Mouse (Mus musculus): Measurements from ENCODE around the gene Arhgef38.
A peak's percentile ranks its signal among the peaks of the same experiment; 100 is the strongest.

The Arhgef38 gene

DNA sequence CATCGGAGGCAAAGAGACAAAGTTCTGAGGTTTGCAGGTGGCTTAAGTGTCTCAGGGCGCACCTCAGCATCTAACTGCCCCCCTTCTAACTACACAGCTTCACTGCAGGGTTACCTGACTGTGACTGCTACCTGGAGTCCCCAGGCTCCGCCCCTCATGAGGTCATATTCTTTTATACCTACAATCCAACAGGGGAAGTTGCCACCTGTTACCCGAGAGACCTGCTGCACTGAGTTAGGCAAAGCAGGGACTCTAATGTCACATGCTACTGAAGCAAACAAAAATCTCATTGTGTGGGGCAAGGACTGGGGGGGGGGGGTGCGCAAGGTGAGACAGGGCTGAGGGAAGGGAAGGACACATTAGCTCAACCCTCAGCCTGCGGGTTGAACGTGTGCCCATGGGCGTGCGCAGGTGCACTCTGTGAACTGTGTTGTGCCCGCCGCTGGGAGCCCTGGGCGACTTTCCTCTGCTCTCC, at the start of gene Arhgef38:
TSS of gene Arhgef38 (minus strand) at position 129 of the 475 bp plus-strand sequence.
- DNase-seq: no peak

DNA sequence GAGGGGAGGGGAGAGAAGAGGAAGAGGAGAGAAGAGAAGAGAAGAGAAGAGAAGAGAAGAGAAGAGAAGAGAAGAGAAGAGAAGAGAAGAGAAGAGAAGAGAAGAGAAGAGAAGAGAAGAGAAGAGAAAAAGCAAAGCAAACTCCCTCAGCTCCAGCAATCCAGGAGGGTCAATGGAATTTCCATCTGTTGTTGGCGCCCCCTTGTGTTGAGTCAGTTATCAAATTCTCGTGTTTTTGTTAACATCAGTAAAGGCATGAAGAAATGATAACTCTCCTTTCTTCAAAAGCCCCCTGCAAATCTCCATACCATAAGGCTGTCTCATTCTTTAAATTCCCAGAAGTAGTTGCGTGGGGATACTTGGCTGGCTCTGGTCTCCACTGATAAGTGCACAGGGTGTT, 37.1 kb upstream of the Arhgef38 start:
- DNase-seq: peak in 1 of 2 experiments; percentile 50

DNA sequence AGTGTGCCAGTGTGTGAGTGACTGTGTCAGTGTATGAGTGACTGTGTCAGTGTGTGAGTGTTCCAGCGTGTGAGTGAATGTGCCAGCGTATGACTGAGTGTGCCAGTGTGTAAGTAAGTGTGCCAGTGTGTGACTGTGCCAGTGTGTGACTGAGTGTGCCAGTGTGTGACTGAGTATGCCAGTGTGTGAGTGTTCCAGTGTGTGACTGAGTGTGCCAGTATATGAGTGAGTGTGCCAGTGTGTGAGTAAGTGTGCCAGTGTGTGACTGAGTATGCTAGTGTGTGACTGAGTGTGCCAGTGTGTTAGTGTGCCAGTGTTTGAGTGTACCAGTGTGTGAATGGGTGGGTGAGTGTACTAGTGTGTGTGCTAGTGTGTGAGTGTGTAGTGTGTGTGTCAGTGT, 24.1 kb upstream of the Arhgef38 start:
- no peak for DNase-seq

DNA sequence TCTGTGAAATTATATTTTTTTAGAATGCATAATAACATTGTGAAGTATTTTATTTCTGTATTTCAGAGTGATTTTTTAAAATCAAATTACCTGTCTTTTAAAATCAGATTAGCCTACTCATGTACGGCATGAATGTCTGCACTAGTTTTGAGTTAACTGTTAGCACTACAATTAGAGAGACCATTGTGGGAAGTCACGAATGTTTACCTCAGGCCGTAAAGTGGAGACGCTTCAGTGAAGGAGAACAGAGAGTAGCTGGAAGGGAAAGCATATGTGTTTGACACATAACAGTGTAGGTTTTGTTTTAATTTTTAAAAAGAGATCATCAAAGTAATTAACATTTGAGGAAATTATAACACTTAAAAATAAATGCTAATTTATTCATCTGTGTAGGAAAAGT, 21.1 kb upstream of the Arhgef38 start:
- DNase-seq: no peak

DNA sequence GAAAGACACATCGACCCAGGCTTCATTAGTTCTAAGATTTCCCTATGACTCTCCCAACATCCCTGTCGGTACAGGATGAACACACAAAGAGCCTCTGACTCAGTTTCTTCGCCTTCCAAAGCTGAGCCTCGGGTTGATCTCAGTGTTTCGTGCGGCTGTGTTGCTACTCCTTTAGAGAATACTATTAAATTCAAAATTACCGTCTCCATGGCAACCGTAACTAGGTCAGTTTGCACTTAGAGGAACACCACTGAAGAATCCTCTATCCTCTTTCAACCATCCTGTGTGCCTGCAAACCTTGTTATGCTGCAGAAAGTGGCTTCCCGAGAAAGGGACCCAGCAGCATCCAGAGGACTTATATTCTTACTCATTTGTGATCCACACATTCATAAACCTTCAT, 9.3 kb upstream of the Arhgef38 start:
- DNase-seq: no peak

DNA sequence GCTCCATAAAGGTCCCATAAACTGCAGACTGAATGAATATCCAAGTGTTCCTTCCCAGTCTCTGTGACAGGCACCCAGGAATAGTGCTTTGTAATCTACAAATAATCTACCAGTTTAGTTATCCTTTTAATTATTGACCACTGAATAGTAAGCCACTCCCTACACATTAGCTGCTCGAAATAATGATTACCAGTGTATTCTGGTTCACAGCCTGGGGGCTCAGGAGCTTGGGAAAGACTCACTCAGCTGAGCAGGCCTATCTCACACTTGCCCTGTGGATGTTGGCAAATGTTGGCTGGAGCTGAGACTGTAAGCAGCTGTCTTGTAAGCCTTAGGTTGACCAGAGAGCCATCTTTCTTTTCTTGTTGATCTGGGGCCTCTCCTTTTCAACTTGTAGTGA, 7.2 kb upstream of the Arhgef38 start:
- no peak for DNase-seq

DNA sequence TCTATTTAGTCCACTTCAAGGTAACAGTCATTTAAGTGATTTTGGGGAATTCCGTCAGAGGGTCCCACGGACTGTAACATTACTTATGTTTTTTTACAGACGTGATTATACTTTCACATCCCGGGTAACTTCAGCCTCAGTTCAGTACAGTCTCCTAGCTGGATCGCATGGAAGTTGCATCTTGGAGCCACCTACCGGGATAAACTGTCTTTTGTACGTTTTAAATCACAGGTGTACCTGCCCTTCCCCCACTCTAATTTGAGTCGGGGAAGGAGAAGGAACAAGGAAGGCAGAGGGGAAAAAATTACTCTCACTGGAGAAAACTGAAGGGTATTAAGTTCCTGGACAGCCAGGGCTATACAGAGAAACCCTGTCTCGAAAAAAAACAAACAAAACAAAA, 756 bp downstream of the Arhgef38 start:
- DNase-seq: no peak

DNA sequence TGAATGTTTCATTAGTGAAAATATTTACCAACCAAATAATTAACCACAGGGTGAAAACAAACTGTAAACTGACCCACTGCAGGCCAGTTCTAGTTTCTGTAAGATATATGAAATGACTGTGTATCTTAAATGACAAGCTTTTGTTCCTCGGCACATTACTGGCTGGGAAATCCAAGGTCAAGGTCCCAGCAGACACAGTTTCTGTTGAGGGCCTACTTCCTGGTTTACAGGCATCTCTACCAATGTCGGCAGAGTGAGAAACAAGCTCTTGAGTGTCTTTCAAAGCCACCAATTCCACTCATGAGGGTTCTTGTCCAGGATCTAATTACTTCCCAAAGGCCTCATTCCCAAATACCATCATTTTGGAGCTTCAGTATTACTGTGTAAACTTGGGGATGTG, 4.3 kb downstream of the Arhgef38 start:
- DNase-seq: no peak

DNA sequence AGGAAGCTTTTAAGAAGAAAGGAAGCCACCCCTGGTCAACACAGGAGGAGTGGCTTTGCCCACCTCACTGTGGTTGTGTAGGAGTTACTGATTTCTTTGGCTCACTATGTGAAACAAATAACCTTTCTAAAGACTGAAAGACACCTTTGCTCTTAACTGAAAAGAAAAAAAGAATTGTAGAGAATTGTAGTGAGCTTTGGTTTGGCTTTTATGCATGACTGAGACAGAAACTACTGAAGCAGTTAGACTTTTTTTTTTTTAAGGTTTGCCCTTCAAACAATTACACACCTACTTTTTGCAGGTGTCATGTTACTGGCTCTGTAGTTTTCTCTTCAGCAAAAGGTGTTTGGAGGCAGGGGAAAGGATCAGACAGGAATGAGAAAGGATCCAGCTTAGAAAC, 5.2 kb downstream of the Arhgef38 start:
- no peak for DNase-seq

DNA sequence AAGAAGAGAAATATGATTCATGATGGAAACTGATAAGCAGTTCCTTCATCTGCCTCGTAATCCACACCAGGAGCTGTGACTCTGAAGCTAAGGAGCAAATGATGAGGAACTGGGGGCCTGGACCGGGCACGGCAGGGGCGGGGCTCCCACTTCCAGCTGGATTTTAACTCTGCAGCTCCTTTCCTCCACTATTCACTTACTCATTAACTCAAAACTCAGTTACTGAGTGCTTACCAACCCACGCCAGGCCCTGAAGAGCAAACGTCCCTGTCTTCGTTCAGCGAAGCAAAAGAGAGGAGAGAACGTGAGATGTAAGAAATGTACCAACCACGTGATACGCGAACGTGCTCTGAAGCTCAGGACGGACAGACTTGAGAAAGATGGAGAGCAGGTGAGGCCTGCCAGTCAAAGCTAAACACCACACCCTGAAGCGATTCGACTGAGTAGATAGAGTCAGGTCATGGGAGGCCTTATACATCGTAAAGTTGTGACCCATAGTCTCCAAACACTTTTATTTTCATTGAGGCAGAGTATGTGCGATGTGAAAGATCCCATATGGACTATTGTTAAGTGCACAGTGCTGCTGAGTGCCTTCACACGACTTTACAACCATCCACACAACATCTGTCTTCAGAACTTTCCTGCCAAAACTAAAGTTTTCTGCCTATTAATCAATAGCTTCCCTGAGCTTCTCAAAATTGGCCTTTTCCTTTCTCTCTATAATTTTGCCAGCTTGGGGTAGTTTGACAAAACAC, 7.3 kb downstream of the Arhgef38 start:
- DNase-seq: no peak

DNA sequence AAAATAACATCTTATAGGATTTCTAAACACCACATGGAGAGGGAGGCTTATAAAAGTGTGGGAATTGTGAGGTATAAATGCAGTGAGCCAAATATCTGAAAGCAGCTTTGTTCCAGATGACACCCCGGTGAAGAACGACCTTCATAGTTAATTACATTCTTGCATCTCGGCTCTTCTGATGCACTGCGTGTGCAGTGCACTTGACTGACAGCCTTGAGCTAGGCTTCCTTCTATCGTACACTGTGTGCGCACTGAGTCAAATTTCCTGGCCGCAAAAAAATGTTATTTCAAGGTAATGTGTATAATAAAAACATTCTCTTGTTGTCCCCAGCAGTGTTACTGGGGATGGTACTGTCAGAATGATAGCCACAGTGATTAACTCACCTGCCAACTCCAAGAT, 16.2 kb downstream of the Arhgef38 start:
- no peak for DNase-seq

DNA sequence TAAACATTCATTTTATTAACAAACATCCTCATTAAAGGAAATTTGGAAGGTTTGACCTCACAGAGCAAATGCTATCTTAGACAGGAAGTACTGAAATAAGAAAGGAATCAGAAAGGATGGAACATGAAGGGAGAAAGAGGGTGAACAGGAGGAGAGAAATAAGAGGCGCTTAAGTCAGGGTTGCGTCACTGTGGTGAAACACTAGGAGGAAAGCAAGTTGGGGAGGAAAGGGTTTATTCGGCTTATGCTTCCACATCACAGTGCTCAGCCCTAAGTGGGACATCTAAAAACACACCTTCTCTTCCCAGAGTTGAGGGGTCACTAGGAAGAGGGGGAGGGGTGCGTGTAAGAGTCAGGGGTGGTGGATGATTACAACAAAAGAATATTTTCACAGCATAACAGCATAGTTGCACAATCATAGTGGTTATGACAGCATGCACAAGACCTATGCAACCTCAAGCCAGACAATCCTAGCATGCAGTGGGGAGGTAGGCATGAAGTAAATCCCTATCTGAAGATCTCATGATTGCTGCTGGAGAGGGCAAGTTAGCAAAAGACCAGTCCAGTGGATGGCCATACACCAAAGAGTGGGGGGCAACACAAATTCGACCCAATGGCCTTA, 19.4 kb downstream of the Arhgef38 start:
- no peak for DNase-seq

DNA sequence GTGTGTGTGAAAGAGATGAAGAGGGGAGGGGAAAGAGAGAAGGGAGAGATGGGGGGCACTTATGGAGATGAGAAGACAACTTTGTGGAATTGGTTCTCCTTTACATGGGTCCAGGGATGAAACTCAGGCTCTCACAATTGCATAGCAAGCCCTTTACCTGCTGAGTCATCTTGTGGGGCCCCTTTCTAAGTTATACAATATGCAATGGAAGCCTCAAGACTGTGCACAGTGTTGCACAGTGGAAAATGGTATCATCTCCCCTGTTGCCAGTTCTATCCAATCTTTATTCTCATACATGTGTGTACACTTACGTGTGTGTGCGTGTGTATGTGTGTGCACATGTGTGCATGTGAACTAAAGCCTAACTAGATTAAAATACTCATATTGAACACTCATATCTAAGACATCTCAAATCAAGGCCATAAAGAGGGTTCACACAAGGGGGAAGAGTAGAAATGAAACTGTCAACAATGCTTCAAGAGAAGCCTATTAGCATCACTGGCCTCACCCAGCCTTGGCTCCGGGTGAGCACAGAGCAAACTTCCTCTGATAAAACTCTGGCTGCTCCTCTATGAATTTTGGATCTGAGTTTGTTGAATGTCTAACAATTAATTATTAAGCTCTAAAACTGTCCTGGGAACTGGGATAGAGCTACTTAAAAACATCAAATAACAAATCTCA, 21.2 kb downstream of the Arhgef38 start:
- DNase-seq: no peak

DNA sequence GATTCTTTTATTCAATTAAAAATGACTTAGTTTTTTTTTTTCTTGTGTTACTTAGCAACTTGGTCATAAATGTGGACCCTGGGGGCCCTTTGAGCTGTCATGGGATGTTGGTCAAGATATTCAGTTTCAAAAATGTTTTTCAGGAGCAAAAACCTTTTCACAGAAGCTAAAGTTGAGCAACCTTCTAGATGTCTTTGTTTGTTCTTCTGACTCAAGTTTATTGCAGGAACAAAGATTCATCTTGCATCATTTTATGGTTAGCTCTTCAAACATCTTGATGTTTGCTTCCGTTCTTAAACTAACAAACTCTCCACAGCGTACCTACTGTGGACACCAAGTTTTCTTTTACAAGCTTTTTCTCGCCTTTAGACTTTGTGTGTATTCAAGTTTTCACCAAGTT, 23.4 kb downstream of the Arhgef38 start:
- no peak for DNase-seq

DNA sequence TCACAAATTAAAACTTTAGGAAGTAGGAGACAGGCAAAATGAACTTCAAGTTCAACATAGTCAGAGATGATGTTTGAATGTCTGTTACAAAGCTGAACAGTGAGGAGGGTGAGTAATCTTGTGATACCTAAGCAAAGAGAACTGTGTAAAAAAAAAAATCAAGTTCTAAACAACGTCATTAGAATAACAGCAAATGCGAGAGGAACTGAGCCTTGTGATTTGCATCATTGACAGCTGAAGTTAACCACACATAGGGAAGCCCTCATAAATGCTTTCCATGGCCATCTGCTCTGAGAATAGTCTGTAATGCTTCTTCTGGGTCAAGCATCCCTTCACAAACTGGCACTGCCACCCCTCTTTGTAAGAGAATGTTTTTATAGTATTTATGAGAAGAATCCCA, 31.0 kb downstream of the Arhgef38 start:
- DNase-seq: no peak

DNA sequence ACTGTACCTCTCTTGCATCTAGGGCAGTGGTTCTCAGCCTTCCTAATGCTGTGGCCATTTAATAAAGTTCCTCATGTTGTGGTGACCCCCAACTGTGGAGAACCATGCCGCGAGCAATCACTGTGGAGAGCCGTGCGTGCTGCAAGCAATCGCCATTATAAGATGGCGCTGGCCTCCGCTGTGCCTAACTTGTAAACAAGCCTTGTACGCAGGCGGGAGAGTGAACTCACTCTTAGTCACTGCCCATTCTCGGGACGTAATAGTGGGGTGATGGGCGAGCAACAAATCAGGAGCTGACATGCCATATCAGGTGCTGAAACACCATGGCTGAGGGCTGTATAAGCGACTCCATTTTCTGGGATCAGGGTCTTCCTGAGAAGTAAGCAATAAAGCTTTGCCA, 32.6 kb downstream of the Arhgef38 start:
- no peak for DNase-seq

DNA sequence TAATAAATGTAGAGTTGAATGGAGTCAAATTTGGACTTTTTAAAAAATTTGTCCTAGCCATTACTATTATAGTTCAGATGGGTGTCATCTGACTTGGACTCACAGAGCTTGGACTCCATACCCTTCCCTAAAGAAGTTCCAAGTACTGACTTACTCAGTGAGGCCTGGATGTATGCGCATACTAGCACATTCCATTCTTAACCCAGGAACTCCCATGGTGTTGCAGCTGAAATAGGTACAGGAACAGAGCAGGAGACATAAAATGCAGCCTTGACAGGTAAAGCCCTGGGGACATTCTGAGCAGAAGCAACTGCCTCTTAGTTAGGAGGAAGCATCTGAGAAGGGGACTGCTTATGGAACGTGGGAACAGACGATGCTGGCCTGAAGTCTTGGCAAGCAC, 45.8 kb downstream of the Arhgef38 start:
- DNase-seq: no peak

DNA sequence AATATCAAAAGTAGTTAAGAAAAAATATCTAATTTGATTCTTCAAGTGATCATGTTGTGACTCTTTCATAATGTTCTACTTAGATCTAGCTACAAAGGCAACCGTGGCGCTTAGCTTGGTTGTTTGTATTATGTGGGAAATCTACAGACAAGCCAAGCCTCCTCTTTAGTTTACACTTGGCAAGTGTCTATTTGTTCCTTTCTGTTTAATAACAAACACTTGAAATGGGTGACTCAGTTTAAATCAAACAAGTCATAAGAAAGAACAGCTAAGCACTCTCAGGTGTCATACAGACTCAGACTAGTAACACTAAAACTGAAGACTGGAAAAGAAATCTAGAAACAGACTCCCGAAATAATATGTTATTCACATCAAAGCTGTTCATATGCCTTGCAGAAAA, 47.2 kb downstream of the Arhgef38 start:
- no peak for DNase-seq

DNA sequence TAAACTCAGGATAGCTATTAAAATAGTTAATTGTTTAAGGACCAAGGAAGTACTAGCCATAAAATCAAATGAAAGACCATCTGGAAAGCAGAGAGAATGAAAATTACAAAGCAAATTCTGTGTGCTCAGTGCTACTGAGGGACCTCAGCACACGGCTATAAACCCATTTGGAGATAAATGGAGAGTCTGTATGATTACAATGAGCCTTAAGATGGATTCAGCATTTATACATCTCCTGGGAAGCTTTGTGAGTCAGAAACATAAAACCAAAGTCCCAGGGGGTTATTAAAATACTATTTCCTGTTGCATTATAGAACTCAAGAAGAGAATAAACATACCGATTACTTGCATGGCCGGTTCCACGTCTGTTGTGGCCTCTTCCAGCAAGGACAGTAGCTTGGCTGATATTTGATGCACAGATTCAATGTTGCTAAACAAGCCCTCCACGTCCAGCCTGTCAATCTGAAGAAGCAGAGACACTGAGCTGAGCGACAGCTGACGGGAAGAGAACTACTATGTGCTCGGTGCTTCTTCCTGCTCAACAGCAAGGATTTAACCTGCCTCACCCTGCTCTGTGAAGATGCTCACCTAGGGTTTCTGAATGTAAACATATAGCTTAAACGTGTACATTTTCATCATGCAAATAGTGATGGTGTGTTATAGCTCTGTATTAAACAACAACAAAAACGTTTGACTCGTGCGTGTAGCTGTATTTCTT, 58.6 kb downstream of the Arhgef38 start:
- no peak for DNase-seq

DNA sequence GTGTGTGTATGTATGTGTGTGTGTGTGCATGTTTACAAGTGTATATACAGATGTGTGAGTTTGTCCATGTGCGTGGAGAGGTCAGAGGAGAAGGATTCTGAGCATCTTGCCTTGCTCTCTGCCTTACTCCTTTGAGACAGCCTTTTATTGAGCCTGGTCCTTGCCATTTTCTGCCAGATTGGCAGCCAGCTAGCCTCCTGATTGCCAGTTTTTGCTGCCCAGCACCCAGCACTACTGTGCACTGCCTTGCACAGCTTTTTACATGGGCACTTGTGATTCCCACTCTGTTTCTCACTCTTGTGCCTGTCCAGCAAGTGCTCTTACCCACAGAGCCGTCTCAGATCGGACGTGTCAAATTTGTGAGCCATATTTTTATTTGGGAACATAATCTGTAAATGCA, 62.5 kb downstream of the Arhgef38 start:
- no peak for DNase-seq

DNA sequence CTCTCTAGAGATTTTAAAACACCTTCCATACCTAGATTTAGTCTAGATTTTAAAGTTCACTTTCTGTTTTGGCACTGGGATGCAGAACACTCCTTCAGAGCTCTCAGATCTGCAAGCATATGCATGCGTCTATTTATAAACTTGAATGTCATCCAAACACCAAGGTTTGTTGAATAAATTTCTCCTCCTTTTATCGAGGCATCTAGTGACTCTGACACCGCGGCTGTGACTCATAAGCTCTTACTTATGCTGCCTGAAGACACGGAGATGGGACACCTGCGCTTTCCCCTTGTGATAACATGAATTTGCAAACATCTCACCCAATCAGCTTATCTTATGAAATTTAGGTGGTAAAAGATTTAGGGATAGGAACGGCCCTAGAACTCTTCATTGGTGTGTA, 65.0 kb downstream of the Arhgef38 start:
- DNase-seq: no peak

DNA sequence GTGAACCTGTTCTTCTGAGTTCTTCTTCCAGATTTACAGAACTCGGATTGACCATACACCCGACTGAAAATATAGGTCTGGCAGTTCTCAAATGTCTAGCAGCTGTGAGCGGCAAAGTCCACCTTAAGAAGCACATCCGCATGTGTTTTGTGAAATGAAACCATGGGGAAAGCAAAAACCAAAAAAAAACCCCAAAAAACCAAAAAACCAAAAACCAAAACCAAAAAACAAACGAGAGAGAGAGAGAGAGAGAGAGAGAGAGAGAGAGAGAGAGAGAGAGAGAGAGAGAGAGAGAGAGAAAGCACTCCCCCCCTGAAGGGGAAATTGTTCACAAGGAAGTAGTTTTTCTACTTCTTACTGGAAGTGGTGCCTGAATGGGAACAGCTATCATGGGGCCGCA, 67.2 kb downstream of the Arhgef38 start:
- DNase-seq: no peak

DNA sequence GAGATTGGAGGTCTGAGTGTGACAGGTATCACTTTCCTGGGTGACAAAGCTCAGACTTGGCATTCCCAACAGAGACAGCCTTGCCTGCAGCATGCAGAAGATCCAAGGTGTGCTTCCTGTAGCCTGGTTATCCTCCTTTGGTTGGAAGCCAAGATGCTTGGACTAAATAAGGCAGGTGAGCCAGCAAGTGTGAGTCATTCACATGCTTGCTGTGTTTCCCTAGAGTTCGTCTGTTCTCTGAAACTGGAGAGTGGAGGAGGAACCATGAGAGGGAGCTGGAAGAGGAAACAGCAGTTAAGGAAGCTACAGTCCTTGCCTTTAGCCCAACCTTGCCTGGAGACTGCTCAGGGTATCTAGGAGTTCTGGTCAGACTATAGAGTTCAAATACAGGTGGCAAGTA, 69.6 kb downstream of the Arhgef38 start:
- DNase-seq: no peak
